Comparison of ENCODE assay signal across 8 mouse cellular contexts in genomic region chr7:35836851-35837250, GRCm38 (mm10). TPM values are rescaled to one million over a fixed set of nuclear protein-coding genes. Genes with fewer than 3 reads are reported as not detected.
DNase-seq lines count a peak whose midpoint lies in the region; ATAC-seq and TF ChIP-seq lines count a peak whose summit lies in the region.

No protein-coding gene starts in this region.

- DNase-seq in adrenal gland, adult 2 months = peak; percentile 19
- no peak for DNase-seq in adrenal gland, adult 18-20 months (ENCODE audit: low spot score in 2 of 2)
- DNase-seq in liver, adult 2 months (ENCODE audit: extremely low read depth, low read depth, low spot score) = peak; percentile 91
- DNase-seq in kidney, adult 18-20 months = peak; percentile 27
- peak; percentile 96 for DNase-seq in lung, embryonic 14.5 days
- DNase-seq in thymus, postnatal 14 days = no peak
- DNase-seq in thymus, adult 2 months = no peak

- H3K36me3 ChIP-seq in liver, adult 2 months (ENCODE audit: control insufficient read depth, insufficient read depth, low read length) = no peaks in the 10 kb centered on the region
- H3K36me3 ChIP-seq in liver, embryonic 12.5 days = no peaks in the 10 kb centered on the region
- no peaks in the 10 kb centered on the region for H3K36me3 ChIP-seq in lung, embryonic 14.5 days (ENCODE audit: insufficient read depth)
- no peaks in the 10 kb centered on the region for H3K36me3 ChIP-seq in thymus, adult 2 months (ENCODE audit: control insufficient read depth, insufficient read depth, low read length)

- no peak for TF ChIP-seq CTCF in liver, adult 2 months (IDR thresholded peaks at IDR 0.05; ENCODE audit: low read depth, low read length)
- no peak for TF ChIP-seq CTCF in lung, embryonic 14.5 days (IDR thresholded peaks at IDR 0.05; ENCODE audit: low read depth)
- no peak for TF ChIP-seq CTCF in thymus, adult 2 months (IDR thresholded peaks at IDR 0.05; ENCODE audit: borderline replicate concordance, control insufficient read depth, extremely low read depth, insufficient read depth, low read length, poor library complexity)

- ATAC-seq in liver, embryonic 12.5 days = no peak
- ATAC-seq in lung, embryonic 14.5 days (ENCODE audit: insufficient read depth) = peak; percentile 97

- peaks cover 5% of the 10 kb centered on the region; the same call in 1 of the 2 replicates for H3K4me1 ChIP-seq in liver, adult 2 months (ENCODE audit: control insufficient read depth, insufficient read depth, low read length)
- no peaks in the 10 kb centered on the region for H3K4me1 ChIP-seq in liver, embryonic 12.5 days
- 0 out of 2 replicates have a peak, but pooled peaks cover 6% of the 10 kb centered on the region for H3K4me1 ChIP-seq in lung, embryonic 14.5 days (ENCODE audit: insufficient read depth)
- no peaks in the 10 kb centered on the region for H3K4me1 ChIP-seq in thymus, adult 2 months (replicated peaks; ENCODE audit: control insufficient read depth, insufficient read depth, low read length)

- peak overlapping the region; percentile 6; the same call in 1 of the 2 replicates for H3K4me3 ChIP-seq in liver, adult 2 months (ENCODE audit: insufficient read depth, low read depth, low read length)
- no peak overlapping the region for H3K4me3 ChIP-seq in liver, embryonic 12.5 days
- H3K4me3 ChIP-seq in lung, embryonic 14.5 days (ENCODE audit: low read depth, low read length) = no peak overlapping the region
- no peak overlapping the region for H3K4me3 ChIP-seq in thymus, adult 2 months (ENCODE audit: control insufficient read depth, insufficient read depth, low read length)

- H3K4me2 ChIP-seq in liver, embryonic 12.5 days = no peak overlapping the region
- H3K4me2 ChIP-seq in lung, embryonic 14.5 days = peak overlapping the region; percentile 32; the same call in 1 of the 2 replicates

- H3K9ac ChIP-seq in liver, adult 2 months (ENCODE audit: low read depth, low read length) = no peak overlapping the region
- H3K9ac ChIP-seq in liver, embryonic 12.5 days = no peak overlapping the region
- H3K9ac ChIP-seq in lung, embryonic 14.5 days = no peak overlapping the region

- H3K27me3 ChIP-seq in liver, adult 2 months (ENCODE audit: control insufficient read depth, insufficient read depth, low read length) = no peaks in the 10 kb centered on the region
- no peaks in the 10 kb centered on the region for H3K27me3 ChIP-seq in liver, embryonic 12.5 days (replicated peaks)
- no peaks in the 10 kb centered on the region for H3K27me3 ChIP-seq in lung, embryonic 14.5 days (ENCODE audit: insufficient read depth, low read length)
- H3K27me3 ChIP-seq in thymus, adult 2 months (ENCODE audit: control insufficient read depth, insufficient read depth, low read length) = no peaks in the 10 kb centered on the region; the same call in 1 of the 2 replicates

- 5% methylated on average over 19 of the region's 19 CpGs for WGBS in liver, adult 2 months
- WGBS in liver, embryonic 12.5 days (ENCODE audit: insufficient replicate concordance) = 56% methylated on average over 19 of the region's 19 CpGs
- 22% methylated on average over 19 of the region's 19 CpGs for WGBS in lung, embryonic 14.5 days
- WGBS in thymus, adult 2 months = 31% methylated on average over 19 of the region's 19 CpGs

- H3K27ac ChIP-seq in liver, adult 2 months (replicated peaks; ENCODE audit: insufficient read depth, low read depth, low read length) = no peak overlapping the region
- no peak overlapping the region for H3K27ac ChIP-seq in liver, embryonic 12.5 days
- H3K27ac ChIP-seq in lung, embryonic 14.5 days (ENCODE audit: low read depth) = peak overlapping the region; percentile 67; the same call in 1 of the 2 replicates
- no peak overlapping the region for H3K27ac ChIP-seq in thymus, adult 2 months (ENCODE audit: control insufficient read depth, insufficient read depth, low read length)

- H3K79me2 ChIP-seq in liver, adult 2 months (ENCODE audit: control insufficient read depth, insufficient read depth, low read length) = no peaks in the 10 kb centered on the region

- no peaks in the 10 kb centered on the region for H3K9me3 ChIP-seq in liver, embryonic 12.5 days (replicated peaks)
- H3K9me3 ChIP-seq in lung, embryonic 14.5 days (ENCODE audit: low read depth, low read length) = no peaks in the 10 kb centered on the region

- no peak for TF ChIP-seq POLR2A in liver, adult 2 months (IDR thresholded peaks at IDR 0.05; ENCODE audit: extremely low read depth, insufficient read depth, low read length)
- no peak for TF ChIP-seq POLR2A in thymus, adult 2 months (IDR thresholded peaks at IDR 0.05; ENCODE audit: control insufficient read depth, extremely low read depth, insufficient read depth, low read length, poor library complexity)

RNA-seq across cellular contexts. Expression of gene Zfp507, which starts 34.0 kb away (rescaled TPM):
- 10 to 100 TPM; 21.5 to 22.6 TPM for total RNA-seq in adrenal gland, adult 2 months (2021)
- 3.1 and 4.1 TPM in 2 replicates for polyA plus RNA-seq in adrenal gland, adult 2 months (2012; rRNA removed)
- total RNA-seq in adrenal gland, adult 18-20 months (2021) = 10 to 100 TPM; 23.5 to 26.6 TPM
- total RNA-seq in liver, adult 2 months (2014; rRNA removed) = 12.2 and 14.2 TPM in 2 replicates
- 3.6 and 4.9 TPM in 2 replicates for polyA plus RNA-seq in liver, adult 2 months (2012; rRNA removed)
- 8.8 and 9.2 TPM in 2 replicates for polyA plus RNA-seq in liver, embryonic 12.5 days (2016; fragmentation: Nextera tagmentation; extraction: Ambion mirVana)
- 19.0 and 20.6 TPM in 2 replicates for polyA plus RNA-seq in lung, embryonic 14.5 days (2014; fragmentation: Nextera tagmentation; extraction: Ambion mirVana)
- polyA plus RNA-seq in thymus, adult 2 months (2012; rRNA removed) = 12.7 and 14.6 TPM in 2 replicates

Comparison
In these comparisons a context has a peak if more than half of its experiments do, and no peak if none do; other contexts are left out.
1. DNase-seq: peak in adrenal gland, adult 2 months (single experiment), liver, adult 2 months (single experiment), kidney, adult 18-20 months (single experiment) and lung, embryonic 14.5 days (single experiment); none in adrenal gland, adult 18-20 months (0 of 2), thymus, postnatal 14 days (single experiment) and thymus, adult 2 months (single experiment).